Mouse (Mus musculus) heart, adult 2 months (tissue): ENCODE data around the gene Twistnb.

Source experiments
- CTCF ChIP-seq: fragments of 200-600 bp; IDR thresholded peaks from 2 replicates; pipeline ENCODE4 v1.8.1; 2022; ENCODE audit warnings: antibody characterized with exemption, mild to moderate bottlenecking, moderate library complexity
- EP300 ChIP-seq: fragments of 200-500 bp; IDR thresholded peaks from 2 replicates; pipeline ENCODE4 v1.6.1; 2011; ENCODE audit warnings: low read depth, low read length, control low read depth; ENCODE audit not compliant: insufficient read depth
- POLR2A ChIP-seq: fragments of 200-500 bp; IDR thresholded peaks from 2 replicates; pipeline ENCODE4 v1.6.1; 2011; ENCODE audit warnings: mild to moderate bottlenecking, low read depth, low read length, control low read depth; ENCODE audit not compliant: insufficient read depth

GRCm38 (mm10) chr12:33456242-33456641 lies 26.8 kb downstream of the Twistnb start:
- TF ChIP-seq CTCF (no peak), POLR2A (no peak), EP300 (no peak)
